Mouse (Mus musculus) frontal cortex, postnatal 25 days (tissue): ENCODE measurements around the gene Smurf1.
A peak's percentile ranks its signal among the peaks of the same experiment; 100 is the strongest.

Experiments used
- DNase-seq, 2 experiments: peaks; one replicate each; pipeline ENCODE4 v3.0.0; 2022; ENCODE audit warnings: low spot score in 2 of 2

The Smurf1 gene

DNA sequence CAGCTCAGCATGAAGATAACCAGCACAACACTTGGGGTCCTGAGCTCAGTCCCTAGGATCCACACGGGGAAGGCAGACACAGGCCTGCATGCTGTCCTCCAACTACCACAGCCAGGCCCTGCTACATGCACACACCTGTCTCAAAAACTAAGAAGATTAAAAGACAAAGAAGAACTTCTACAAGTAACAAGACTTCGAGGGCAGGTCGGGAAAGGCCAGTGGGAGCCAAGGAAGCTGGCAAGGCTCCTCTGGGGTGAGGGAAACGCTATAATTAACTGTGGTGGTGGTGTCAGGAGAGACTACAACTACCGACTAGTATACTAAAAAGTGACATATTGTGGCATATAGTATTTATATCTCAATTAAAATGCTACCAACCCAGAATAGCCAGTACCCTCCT, 49.8 kb downstream of the Smurf1 start:
- no peak for DNase-seq

GRCm38 (mm10) chr5:144914433-144914906, 51.2 kb downstream of the Smurf1 start:
- peak in 1 of 2 experiments; percentile 32 for DNase-seq

- no peak for DNase-seq
Observed at GRCm38 (mm10) chr5:144913923-144914322, 51.7 kb downstream of the Smurf1 start.

DNA sequence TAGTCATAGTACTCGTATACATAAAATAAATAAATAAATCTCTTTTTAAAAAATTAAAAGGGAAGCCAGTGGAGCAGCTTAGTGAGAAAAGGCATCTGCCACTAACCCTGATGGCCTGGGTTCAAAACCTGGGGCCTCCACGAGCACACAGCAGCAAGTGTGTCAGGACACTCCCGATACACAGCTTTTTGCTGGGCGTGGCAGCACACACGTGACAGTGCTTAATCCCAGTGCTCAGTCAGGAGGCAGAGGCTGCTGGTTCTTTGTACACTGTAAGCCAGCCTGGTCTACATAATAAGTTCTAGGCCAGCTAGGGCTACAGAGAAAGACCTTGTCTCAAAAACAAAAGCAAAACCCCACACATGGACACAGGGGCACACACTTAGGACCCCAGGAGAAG, 52.3 kb downstream of the Smurf1 start:
- DNase-seq: no peak

- DNase-seq: no peak
Observed at GRCm38 (mm10) chr5:144912519-144913310, 52.9 kb downstream of the Smurf1 start.

DNA sequence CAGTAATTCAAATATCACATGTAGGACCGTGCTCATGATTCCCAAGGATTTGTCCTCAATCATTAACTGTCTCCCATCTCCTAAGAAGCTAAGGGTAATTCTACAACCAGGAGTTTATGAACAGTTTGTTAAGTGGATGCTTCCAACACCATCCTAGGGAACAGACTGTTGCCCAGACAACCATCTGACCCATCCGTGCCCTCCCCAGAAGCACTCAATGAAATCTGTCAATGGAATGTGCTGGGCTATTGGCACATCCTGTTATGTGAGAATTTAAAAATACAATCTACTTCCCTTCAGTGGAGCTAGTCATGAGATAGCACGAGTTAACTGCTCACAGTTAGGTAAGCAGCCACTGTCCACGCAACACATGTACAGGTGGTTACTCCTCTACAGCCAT, 56.1 kb downstream of the Smurf1 start:
- DNase-seq: no peak

- no peak for DNase-seq
Observed at GRCm38 (mm10) chr5:144907591-144907990, 58.1 kb downstream of the Smurf1 start.

DNA sequence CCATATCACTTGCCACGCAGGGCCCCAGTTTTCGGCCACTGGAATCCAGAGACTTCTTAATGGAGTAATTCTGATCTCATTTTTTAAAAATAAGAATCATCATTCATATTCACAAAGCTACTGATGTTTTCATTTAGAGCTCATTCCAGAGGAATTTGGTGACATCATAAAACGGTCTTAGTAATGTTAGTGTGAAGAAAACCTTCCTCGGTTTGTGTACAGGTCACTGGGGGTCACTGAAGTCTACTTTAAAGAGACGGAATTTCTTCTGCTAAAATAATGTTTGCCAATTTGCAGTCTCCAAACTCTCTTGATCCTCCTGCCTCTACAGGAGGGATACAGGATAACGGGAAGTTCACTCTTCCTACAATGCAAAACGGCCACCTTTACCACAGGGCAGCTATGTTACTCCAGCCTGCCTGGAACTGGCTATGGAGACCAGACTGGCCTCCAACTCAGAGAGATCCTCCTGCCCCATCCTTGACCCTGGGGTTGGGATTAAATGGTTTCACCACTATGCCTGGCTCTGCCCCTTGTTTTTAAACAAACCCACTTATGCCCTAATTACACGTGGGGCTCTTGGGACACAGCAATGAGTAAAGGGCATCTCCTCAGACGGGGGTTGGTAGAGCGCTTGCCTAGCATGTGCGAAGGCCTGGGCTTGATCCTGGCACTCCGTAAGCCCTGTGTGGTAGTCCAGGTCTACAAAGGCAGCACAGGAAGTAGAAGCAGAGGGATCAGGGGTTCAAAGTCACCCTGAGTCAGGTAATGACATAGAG, 61.1 kb downstream of the Smurf1 start:
- DNase-seq: no peak

DNA sequence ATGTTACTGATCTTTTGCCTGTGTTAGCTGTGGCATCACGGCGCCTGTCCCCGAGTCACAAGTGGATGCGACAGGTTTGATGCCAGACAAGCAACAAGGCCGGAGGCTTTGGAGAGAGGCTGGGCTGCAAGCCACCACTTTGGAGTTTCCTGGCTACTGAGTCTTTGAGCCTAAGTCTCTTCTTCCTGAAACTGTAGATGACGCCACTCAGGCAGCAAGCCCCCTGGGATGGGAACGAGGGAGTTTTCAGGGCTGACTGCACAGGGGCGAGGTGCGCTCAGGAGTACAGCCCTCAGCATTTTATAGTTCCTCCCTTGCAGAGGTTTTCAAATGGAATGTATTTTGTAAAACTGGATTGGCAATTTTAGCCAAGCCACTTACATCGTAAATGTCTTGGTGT, 63.9 kb downstream of the Smurf1 start:
- no peak for DNase-seq

DNA sequence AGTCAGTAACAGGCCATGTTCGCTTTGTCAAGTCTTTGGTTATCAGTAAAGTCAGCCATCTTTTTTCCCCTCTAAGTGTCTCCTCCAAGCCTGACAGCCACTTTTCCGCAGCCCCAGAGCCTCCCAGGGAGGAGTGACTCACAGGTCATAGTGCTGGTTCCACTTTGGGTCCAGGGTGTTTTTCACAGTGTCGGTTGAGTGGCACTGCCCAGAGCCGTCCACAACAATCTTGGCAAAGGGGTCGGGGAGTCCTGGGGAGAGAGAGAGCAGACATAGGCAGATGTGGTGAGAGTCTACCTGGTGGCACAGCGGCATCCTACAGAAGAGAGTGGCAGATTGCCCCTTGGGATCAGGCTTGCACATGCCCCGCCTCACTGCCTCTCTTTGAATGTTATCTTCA, 64.6 kb downstream of the Smurf1 start:
- DNase-seq: no peak

GRCm38 (mm10) chr5:144898448-144899052, 67.1 kb downstream of the Smurf1 start:
- no peak for DNase-seq

DNA sequence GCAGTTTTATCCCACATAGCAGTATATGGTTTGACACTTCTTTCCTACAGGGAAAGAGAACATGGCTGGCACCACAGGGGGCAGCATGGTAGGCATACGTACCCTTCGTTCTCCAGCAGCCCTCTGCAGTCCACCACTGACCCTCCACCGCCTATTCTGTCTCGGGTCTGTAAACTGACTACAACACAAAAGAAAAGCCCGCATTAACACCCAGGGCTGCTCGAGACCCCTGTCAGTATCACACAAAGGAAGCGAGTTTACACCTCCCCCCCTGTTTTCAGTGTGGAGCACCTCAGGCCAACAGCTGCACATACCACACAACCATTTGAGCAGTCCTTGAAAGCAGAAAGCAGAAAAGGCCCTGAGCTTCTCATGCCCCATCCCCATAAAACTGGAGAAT, 67.8 kb downstream of the Smurf1 start:
- DNase-seq: no peak

DNA sequence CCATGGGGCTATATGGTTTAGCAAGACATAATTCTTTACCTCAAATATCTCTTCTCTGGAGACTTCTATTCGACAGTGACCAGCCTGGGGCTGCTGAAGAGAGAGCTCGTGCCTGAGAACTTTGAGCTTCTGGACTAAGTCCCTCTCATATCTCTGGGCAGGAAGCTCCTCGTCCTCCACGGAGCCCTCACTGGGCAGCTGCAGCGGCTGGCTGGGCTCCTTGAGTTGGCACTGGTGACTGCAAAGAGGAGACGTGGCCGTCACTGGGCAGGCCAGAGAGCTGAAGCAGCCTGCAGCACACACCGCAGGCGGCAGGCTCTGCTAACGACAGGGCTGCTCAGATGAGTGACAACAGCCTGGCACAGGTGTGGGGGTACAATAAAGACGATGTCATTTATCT, 74.4 kb downstream of the Smurf1 start:
- no peak for DNase-seq

- no peak for DNase-seq
Observed at GRCm38 (mm10) chr5:144885968-144886650, 79.5 kb downstream of the Smurf1 start.

GRCm38 (mm10) chr5:144884629-144885217, 80.9 kb downstream of the Smurf1 start:
- no peak for DNase-seq

DNA sequence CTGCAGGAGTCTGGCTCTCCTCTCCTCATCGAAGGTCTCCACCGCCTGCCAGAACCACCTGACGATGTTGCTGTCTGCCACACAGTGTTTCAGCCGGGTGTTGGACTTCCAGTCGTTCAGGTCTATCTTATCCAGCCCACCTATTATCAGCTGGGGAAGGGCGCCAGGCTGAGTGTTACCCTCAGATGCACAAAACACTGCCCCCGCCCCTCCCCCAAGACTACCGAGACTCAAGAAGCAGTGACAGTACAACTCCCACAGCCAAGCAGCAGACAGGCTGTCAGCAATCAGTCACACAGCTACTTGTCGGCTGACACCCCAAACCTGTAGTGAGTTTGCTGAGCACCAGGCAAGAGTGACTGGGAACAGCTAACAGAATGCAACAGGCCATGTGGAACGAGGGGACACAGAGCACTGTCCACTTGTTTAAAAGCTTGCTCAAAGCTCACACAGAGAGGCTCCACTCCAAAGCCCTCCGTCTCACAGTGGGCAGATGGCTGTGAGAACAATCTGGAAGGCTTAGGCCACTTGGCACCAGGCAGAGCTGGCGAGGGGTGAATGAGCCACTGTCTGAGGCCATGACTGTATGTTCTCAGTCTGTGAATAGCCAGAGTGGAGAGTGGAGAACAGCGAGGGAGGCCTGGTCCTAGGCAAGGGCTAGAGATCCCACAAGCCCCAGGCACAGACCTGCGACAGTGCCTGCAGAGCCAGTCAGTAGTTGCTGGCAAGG, 83.8 kb downstream of the Smurf1 start:
- no peak for DNase-seq

DNA sequence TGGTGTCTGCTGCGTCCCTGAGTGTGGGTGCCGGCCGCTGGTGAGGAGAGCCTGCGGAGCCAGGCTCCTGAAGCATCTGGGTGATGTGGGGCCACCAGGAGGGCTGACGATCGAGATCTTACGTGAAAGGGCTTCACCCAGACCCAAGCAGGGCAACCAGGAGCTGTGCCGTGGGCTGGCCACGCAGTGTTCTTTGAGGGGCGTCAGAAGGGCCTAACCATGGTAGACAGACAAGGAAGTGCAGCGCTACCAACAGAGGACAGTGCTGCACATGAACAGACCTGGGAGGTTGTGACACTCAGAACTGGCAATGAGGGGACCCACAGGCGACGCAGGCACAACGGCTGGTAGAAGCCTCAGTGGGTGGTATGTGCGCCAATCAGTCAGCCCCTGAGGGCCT, 88.6 kb downstream of the Smurf1 start:
- DNase-seq: no peak

DNA sequence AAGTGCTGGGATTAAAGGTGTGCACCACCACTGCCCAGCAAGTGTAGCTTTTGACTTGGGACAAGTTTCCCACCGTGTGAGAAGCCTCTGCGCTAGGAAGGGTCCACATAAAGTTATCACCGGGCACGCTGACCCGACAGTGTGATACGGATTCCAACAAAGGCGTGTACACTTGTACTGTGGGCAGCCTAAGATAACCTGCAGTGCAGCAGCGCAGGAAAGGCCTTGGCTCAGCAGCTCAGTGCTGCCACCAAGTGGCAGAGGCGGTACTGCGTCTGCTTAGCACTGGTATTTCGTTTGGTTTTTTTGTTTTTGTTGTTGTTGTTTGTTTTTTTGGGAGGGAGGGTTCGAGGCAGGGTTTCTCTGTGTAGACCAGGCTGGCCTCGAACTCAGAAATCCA, 89.8 kb downstream of the Smurf1 start:
- peak; percentile 67 to 78 for DNase-seq

DNA sequence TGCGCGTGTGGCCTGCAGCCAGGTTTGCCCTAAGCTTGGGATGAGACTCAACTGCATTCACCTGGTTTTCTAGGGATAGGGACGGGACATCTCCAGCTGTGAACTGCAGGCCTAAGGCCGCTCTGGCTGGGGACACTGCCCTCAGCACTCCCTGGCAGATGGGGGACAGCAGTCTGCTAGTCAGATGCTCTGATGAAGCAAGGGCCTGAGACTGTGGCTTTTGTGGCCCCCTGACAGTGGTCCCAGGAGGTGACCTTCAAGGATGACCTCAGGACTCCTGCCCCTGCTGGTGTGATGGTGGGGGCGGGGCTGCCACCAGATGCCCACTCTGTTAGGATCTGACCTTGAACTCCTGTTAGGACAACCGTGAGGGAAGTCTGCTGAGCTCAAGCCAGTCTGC, 90.4 kb downstream of the Smurf1 start:
- no peak for DNase-seq

- DNase-seq: no peak
Observed at GRCm38 (mm10) chr5:144872867-144873266, 92.8 kb downstream of the Smurf1 start.

DNA sequence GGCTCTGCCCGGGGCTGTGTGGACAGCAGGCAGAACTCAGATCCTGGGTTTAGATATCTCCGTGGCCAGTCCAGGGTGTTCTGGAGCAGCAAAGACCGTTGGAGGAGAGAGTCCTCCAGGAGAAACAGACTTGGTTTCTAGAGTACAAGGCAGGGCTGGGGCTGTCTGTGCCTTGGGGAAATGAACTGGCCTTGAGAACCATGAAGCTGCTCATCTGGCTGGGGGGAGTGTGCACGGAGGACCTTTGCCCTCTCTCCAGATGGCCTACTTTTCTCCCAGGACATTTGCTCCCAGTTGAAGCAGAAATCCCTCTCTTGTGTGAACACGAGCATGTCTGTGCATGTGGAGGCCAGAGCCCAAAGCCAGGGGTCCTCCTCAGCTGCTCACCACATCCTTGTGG, 93.3 kb downstream of the Smurf1 start:
- DNase-seq: no peak
